Mouse (Mus musculus) forebrain, embryonic 13.5 days (tissue): ENCODE results near the gene Ndufa12. TPM values are rescaled to one million over a fixed set of nuclear protein-coding genes. Genes with fewer than 3 reads are reported as not detected.

Experiments used
- ATAC-seq: fragments of 200-750 bp; cut with Nextera tagmentation; 2 replicates; pipeline ENCODE4 v1.8.0; 2017
- H3K27ac ChIP-seq: fragments of 300-500 bp; sonication (generic); 2 replicates; pipeline ENCODE4 v1.5.1; 2015; ENCODE audit warnings: inconsistent platforms, mild to moderate bottlenecking, moderate library complexity
- H3K27me3 ChIP-seq: fragments of 300-500 bp; sonication (generic); 2 replicates; pipeline ENCODE4 v1.6.1; 2015; ENCODE audit warnings: mild to moderate bottlenecking, inconsistent platforms
- H3K36me3 ChIP-seq: fragments of 300-500 bp; sonication (generic); 2 replicates; pipeline ENCODE4 v1.6.1; 2015; ENCODE audit warnings: mild to moderate bottlenecking, inconsistent platforms; ENCODE audit not compliant: poor library complexity, severe bottlenecking
- H3K4me1 ChIP-seq: fragments of 300-500 bp; sonication (generic); 2 replicates; pipeline ENCODE4 v1.6.1; 2015; ENCODE audit warnings: inconsistent platforms
- H3K4me2 ChIP-seq: fragments of 300-500 bp; sonication (generic); 2 replicates; pipeline ENCODE4 v1.6.1; 2015; ENCODE audit warnings: inconsistent platforms, mild to moderate bottlenecking, moderate library complexity
- H3K4me3 ChIP-seq: fragments of 300-500 bp; sonication (generic); 2 replicates; pipeline ENCODE4 v1.5.1; 2015; ENCODE audit warnings: mild to moderate bottlenecking, inconsistent platforms
- H3K9ac ChIP-seq: fragments of 300-500 bp; sonication (generic); 2 replicates; pipeline ENCODE4 v1.6.1; 2015; ENCODE audit warnings: mild to moderate bottlenecking, inconsistent platforms
- H3K9me3 ChIP-seq: fragments of 300-500 bp; sonication (generic); replicated peaks from 2 replicates; pipeline ENCODE4 v1.6.1; 2016; ENCODE audit warnings: inconsistent platforms
- WGBS: fragments of 180-500 bp; shearing (Covaris S2); methylation state at CpG from one replicate; pipeline ENCODE4 v1.1.7; 2015; 5-methylcytosine and 5-hydroxymethylcytosine counted together
- polyA plus RNA-seq: library from polyadenylated mRNA; unstranded; fragments of >200 nt; fragmentation: Nextera tagmentation; extraction: Ambion mirVana; gene quantifications from 2 replicates; pipeline ENCODE4 v1.2.1, GENCODE M21; 2015

Ndufa12 gene
- polyA plus RNA-seq, 1 experiment from 2014 or later: 416 TPM

- no peak overlapping the region for H3K27ac ChIP-seq
- H3K36me3 ChIP-seq: no peaks in the 10 kb centered on the region
- no peak overlapping the region for H3K9ac ChIP-seq
- no peak for ATAC-seq
- H3K27me3 ChIP-seq: no peaks in the 10 kb centered on the region
- H3K4me2 ChIP-seq: no peak overlapping the region
- no peaks in the 10 kb centered on the region for H3K4me1 ChIP-seq
- WGBS: 44% methylated on average over 2 of the region's 2 CpGs
- H3K4me3 ChIP-seq: no peak overlapping the region
- no peaks in the 10 kb centered on the region for H3K9me3 ChIP-seq
These were observed 42.8 kb downstream of the Ndufa12 start for GRCm38 (mm10) chr10:94241346-94241745.

- no peak for ATAC-seq
- Histone ChIP-seq H3K4me3 (no peak overlapping the region), H3K36me3 (no peaks in the 10 kb centered on the region), H3K4me2 (no peak overlapping the region), H3K27ac (no peak overlapping the region), H3K27me3 (no peaks in the 10 kb centered on the region), H3K9me3 (no peaks in the 10 kb centered on the region), H3K9ac (no peak overlapping the region), H3K4me1 (peaks cover 9% of the 10 kb centered on the region; the same call in 1 of the 2 replicates)
- WGBS: 92% methylated on average over 7 of the region's 7 CpGs
These were observed 49.3 kb downstream of the Ndufa12 start for GRCm38 (mm10) chr10:94247748-94248349.

- Histone ChIP-seq H3K9ac (peak overlapping the region; percentile 30), H3K27me3 (no peaks in the 10 kb centered on the region), H3K36me3 (no peaks in the 10 kb centered on the region), H3K4me3 (no peak overlapping the region), H3K4me1 (peaks cover 9% of the 10 kb centered on the region; the same call in 1 of the 2 replicates), H3K27ac (peak overlapping the region; percentile 44; the same call in 1 of the 2 replicates), H3K9me3 (no peaks in the 10 kb centered on the region), H3K4me2 (peak overlapping the region; percentile 36; the same call in 1 of the 2 replicates)
- WGBS: 48% methylated on average over 22 of the region's 22 CpGs
- ATAC-seq: peak; percentile 93
These were observed 51.3 kb downstream of the Ndufa12 start for GRCm38 (mm10) chr10:94249575-94250456.

- Histone ChIP-seq H3K4me3 (no peak overlapping the region), H3K9ac (no peak overlapping the region), H3K9me3 (no peaks in the 10 kb centered on the region), H3K4me1 (peaks cover 9% of the 10 kb centered on the region; the same call in 1 of the 2 replicates), H3K27ac (no peak overlapping the region), H3K36me3 (no peaks in the 10 kb centered on the region), H3K27me3 (no peaks in the 10 kb centered on the region), H3K4me2 (no peak overlapping the region)
- 78% methylated on average over 17 of the region's 17 CpGs for WGBS
- ATAC-seq: no peak
These were observed 54.8 kb downstream of the Ndufa12 start for GRCm38 (mm10) chr10:94253260-94253807.

DNA sequence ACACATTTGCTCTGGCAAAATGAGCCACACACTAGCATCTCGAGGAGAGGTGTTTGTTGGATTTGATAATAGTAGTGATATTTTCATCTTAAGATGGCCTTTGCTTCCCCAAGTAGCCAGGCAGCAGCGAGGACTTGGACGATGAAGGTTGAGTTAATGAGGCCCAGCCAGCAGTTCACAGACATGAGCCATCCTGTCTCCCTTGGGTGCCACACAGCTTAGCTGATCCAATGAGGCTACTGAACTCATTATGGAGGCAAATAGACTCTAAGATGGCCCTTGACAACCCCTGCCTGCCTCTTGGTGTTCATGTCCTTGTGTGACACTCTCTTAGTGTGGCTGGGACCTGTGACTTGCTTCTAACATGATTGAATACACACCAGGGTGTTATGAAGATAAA is 56.2 kb downstream of the Ndufa12 start:
- Histone ChIP-seq H3K4me1 (peaks cover 5% of the 10 kb centered on the region; the same call in 1 of the 2 replicates), H3K36me3 (no peaks in the 10 kb centered on the region), H3K9me3 (no peaks in the 10 kb centered on the region), H3K9ac (no peak overlapping the region), H3K4me2 (no peak overlapping the region), H3K27ac (no peak overlapping the region), H3K4me3 (no peak overlapping the region), H3K27me3 (no peaks in the 10 kb centered on the region)
- ATAC-seq: no peak
- 80% methylated on average over 3 of the region's 3 CpGs for WGBS

DNA sequence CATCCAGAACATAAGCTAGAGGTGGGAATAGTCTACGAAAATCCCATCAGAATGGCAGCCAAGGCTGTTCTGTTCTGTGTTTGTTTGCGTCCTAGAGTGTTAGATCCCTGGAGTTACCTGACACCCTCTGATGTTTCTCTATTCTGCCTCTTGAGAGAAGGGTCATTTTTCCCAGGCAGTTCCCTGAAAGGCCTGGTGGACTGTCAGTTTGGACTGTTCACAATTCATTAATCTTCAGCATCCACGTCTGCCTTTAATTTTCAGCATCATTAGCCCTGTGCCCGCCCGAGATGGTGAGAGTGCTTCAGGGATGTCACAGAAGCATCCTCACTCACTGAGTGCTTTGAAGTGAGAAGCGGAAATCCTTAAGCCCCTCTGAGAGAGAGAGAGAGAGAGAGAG is 57.2 kb downstream of the Ndufa12 start:
- ATAC-seq: no peak
- no peak overlapping the region for H3K4me2 ChIP-seq

GRCm38 (mm10) chr10:94256518-94256917 is 58.0 kb downstream of the Ndufa12 start:
- Histone ChIP-seq H3K4me2 (no peak overlapping the region), H3K36me3 (no peaks in the 10 kb centered on the region), H3K4me3 (no peak overlapping the region), H3K4me1 (no peaks in the 10 kb centered on the region), H3K9me3 (no peaks in the 10 kb centered on the region), H3K27ac (no peak overlapping the region), H3K9ac (no peak overlapping the region), H3K27me3 (no peaks in the 10 kb centered on the region)
- 91% methylated on average over 4 of the region's 4 CpGs for WGBS
- ATAC-seq: no peak

More for the DNA sequence above, 57.2 kb downstream of the Ndufa12 start:
- Histone ChIP-seq H3K9ac (no peak overlapping the region), H3K27ac (no peak overlapping the region), H3K4me3 (no peak overlapping the region), H3K36me3 (no peaks in the 10 kb centered on the region), H3K27me3 (no peaks in the 10 kb centered on the region), H3K4me1 (no peaks in the 10 kb centered on the region), H3K9me3 (no peaks in the 10 kb centered on the region)
- WGBS: 69% methylated on average over 6 of the region's 6 CpGs

DNA sequence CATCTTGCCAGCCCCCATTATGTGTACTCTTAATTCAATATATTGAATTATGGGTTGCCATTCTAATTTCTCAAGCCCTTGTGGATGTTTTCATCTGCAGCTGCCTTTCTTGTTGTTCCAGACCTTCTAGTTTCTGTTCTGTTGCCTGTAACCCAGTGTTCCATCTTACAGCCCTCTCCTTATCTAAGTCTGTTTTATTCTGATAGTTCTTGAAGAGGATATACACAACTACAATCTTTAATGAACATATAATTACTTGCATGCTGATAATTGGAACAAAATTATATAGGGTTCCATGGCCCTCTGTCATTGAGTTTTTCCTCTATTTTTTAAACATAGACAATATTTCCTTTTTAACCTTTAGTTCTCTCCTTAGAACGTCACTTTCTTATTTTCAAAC is 62.0 kb downstream of the Ndufa12 start:
- Histone ChIP-seq H3K27ac (no peak overlapping the region), H3K4me3 (no peak overlapping the region), H3K36me3 (no peaks in the 10 kb centered on the region), H3K4me2 (no peak overlapping the region), H3K9me3 (no peaks in the 10 kb centered on the region), H3K4me1 (no peaks in the 10 kb centered on the region), H3K27me3 (no peaks in the 10 kb centered on the region), H3K9ac (no peak overlapping the region)
- 86% methylated on average over 1 of the region's 1 CpGs for WGBS
- no peak for ATAC-seq

DNA sequence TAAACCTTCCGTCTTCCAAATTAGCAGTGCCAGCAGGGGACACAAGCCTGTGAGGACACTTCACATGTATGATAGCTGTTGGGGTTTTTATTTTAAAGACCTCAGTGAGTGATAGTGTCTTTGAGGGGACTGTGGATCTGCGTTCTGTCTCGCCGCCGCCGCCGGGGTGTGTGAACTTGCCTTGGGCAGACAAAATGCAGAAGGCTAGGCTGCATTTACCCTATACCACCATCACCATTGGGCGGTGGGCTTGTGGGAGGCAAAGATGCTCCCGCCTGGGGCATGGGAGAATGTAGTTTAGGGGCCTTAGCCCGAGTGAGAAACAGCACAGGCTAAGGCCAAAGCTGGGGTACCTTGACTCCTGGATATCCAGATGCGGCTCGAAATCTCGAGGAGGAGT is 64.1 kb downstream of the Ndufa12 start:
- Histone ChIP-seq H3K27me3 (no peaks in the 10 kb centered on the region), H3K9me3 (no peaks in the 10 kb centered on the region), H3K27ac (no peak overlapping the region), H3K4me2 (no peak overlapping the region), H3K4me3 (no peak overlapping the region), H3K4me1 (peaks cover 5% of the 10 kb centered on the region; the same call in 1 of the 2 replicates), H3K9ac (no peak overlapping the region), H3K36me3 (no peaks in the 10 kb centered on the region)
- no peak for ATAC-seq
- 91% methylated on average over 13 of the region's 13 CpGs for WGBS

GRCm38 (mm10) chr10:94263211-94263610 is 64.7 kb downstream of the Ndufa12 start:
- Histone ChIP-seq H3K9me3 (no peaks in the 10 kb centered on the region), H3K36me3 (no peaks in the 10 kb centered on the region), H3K9ac (no peak overlapping the region), H3K4me1 (peaks cover 5% of the 10 kb centered on the region; the same call in 1 of the 2 replicates), H3K4me2 (no peak overlapping the region), H3K4me3 (no peak overlapping the region), H3K27me3 (no peaks in the 10 kb centered on the region), H3K27ac (no peak overlapping the region)
- no peak for ATAC-seq
- 86% methylated on average over 3 of the region's 3 CpGs for WGBS

GRCm38 (mm10) chr10:94265656-94266542 is 67.4 kb downstream of the Ndufa12 start:
- H3K27ac ChIP-seq: peak overlapping the region; percentile 19
- peaks cover 5% of the 10 kb centered on the region; the same call in 1 of the 2 replicates for H3K4me1 ChIP-seq
- 66% methylated on average over 17 of the region's 17 CpGs for WGBS
- H3K27me3 ChIP-seq: no peaks in the 10 kb centered on the region
- 0 out of 2 replicates have a peak, but pooled peaks have one; percentile 19 for ATAC-seq
- H3K4me3 ChIP-seq: no peak overlapping the region
- no peaks in the 10 kb centered on the region for H3K9me3 ChIP-seq
- H3K9ac ChIP-seq: no peak overlapping the region
- no peaks in the 10 kb centered on the region for H3K36me3 ChIP-seq
- H3K4me2 ChIP-seq: no peak overlapping the region
